Mouse (Mus musculus) erythroblast, embryonic 14.5 days (primary cell): Measurements from ENCODE around the gene Grm7. TPM values are rescaled to one million over a fixed set of nuclear protein-coding genes. Genes with fewer than 3 reads are reported as not detected.

Experiments
- H3K27me3 ChIP-seq: 2 replicates; pipeline ENCODE4 v1.6.1; 2012; ENCODE audit warnings: inconsistent platforms; ENCODE audit not compliant: control insufficient read depth
- H3K36me3 ChIP-seq: 2 replicates; pipeline ENCODE4 v1.6.1; 2012; ENCODE audit warnings: mild to moderate bottlenecking, inconsistent platforms; ENCODE audit not compliant: control insufficient read depth
- H3K4me1 ChIP-seq: 2 replicates; pipeline ENCODE4 v1.6.1; 2012; ENCODE audit warnings: inconsistent platforms; ENCODE audit not compliant: control insufficient read depth
- H3K4me3 ChIP-seq: replicated peaks from 2 replicates; pipeline ENCODE3; 2012; ENCODE audit warnings: moderate library complexity, mild to moderate bottlenecking, inconsistent platforms
- H3K9me3 ChIP-seq: 2 replicates; pipeline ENCODE4 v1.6.1; 2012; ENCODE audit warnings: low read length, inconsistent platforms, mixed read lengths; ENCODE audit not compliant: control insufficient read depth
- GATA1 ChIP-seq: IDR thresholded peaks from 2 replicates; pipeline ENCODE4 v1.6.1; 2012; ENCODE audit warnings: low read length, inconsistent platforms, mixed read lengths
- TAL1 ChIP-seq: IDR thresholded peaks from 3 replicates; pipeline ENCODE4 v1.6.1; 2012; ENCODE audit warnings: low read length, inconsistent platforms, mixed read lengths
- polyA plus RNA-seq: library from polyadenylated mRNA; stranded (reverse); fragments of >175 nt; gene quantifications from 2 replicates; pipeline ENCODE4 v1.2.3, GENCODE M21; 2012

Gene Grm7
- polyA plus RNA-seq, 1 experiment, result 0.01 TPM

DNA sequence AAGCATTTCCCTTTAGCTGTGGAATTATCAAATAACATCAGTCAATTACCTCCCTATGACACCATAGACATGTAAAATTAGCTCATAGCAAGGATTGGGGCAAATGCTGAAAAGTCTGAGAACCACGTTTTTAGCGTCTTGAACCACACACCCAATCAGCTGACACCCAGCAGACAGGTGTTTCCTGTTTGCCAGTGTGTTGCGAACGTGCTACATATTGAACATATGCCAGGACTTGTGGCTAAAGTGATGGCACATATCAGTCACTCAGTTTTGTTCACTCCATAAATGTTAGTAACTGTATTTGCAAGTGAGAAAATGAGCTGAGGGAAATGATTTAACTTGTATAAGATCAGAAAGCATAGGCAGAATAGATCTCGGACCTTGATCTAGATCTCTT is 162.1 kb downstream of the Grm7 start:
- TF ChIP-seq TAL1, result no peak
- TF ChIP-seq GATA1, result no peak
- H3K36me3 ChIP-seq, result no peaks in the 10 kb centered on the region
- H3K4me3 ChIP-seq, result no peak overlapping the region
- no peaks in the 10 kb centered on the region for H3K4me1 ChIP-seq
- no peaks in the 10 kb centered on the region for H3K9me3 ChIP-seq
- no peaks in the 10 kb centered on the region for H3K27me3 ChIP-seq

DNA sequence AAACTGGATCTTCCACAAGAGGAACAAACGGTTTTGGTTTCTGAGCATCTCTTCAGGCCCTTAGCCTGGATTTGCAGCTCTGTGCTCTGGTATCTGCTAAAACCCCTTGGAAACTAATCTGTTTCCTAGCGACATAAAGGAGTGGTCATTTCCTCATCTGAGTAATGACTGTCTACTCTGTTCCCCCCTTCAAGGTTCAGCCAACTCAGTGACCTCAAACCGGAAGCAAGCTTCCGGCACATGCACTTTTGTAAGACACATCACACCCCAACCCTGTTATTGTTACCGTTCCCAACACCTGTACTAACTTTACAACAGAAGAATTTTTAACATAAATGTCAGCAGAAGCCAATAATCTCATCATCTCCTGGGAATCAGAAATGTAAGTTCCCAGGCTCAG is 166.8 kb downstream of the Grm7 start:
- no peaks in the 10 kb centered on the region for H3K4me1 ChIP-seq
- TF ChIP-seq GATA1, result no peak
- TF ChIP-seq TAL1, result no peak
- no peaks in the 10 kb centered on the region for H3K27me3 ChIP-seq
- H3K9me3 ChIP-seq, result no peaks in the 10 kb centered on the region
- H3K4me3 ChIP-seq, result no peak overlapping the region
- H3K36me3 ChIP-seq, result no peaks in the 10 kb centered on the region

DNA sequence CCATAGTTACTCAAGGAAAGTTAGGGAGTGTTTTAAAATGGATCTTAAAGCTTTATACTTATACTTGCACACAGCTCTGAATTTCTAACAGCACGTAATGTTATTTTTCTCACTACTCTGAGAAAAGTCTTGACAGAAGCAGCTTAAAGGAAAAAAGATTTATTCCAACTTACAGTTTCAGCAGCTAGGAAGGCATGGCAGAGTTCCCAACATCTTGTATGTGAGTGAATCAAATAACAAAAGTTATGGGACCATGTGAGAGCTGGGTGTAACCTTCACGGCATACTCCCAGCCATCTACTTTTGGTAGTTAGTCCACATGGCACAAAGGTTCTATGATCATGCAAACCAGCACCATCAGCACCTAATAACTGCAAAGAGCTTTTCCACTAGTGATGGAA is 172.9 kb downstream of the Grm7 start:
- no peaks in the 10 kb centered on the region for H3K4me1 ChIP-seq
- H3K36me3 ChIP-seq, result no peaks in the 10 kb centered on the region
- no peaks in the 10 kb centered on the region for H3K27me3 ChIP-seq
- no peak overlapping the region for H3K4me3 ChIP-seq
- peaks cover 3% of the 10 kb centered on the region; the same call in 1 of the 2 replicates for H3K9me3 ChIP-seq
- TF ChIP-seq GATA1 (no peak), TAL1 (no peak)

DNA sequence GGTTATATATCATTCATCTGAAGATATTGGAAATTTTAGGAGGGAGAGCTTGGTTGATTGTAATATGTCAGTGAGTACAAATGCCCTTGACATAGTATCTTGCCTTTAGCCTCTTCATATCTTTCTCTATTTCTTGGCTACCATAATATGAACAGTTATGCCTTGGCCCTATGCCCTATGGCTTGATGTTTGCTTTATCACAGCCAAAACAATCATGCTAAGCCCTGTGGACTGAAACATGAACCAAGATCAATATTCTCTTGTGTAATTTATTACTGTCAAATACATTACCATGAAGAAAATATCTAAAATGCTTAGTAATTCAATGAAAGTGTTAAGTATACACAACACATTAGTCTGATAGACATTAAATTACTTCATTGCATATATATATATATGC is 222.9 kb downstream of the Grm7 start:
- TF ChIP-seq GATA1 (no peak), TAL1 (no peak)
- no peaks in the 10 kb centered on the region for H3K36me3 ChIP-seq
- peaks cover 6% of the 10 kb centered on the region; the same call in 1 of the 2 replicates for H3K9me3 ChIP-seq
- no peaks in the 10 kb centered on the region for H3K27me3 ChIP-seq
- no peak overlapping the region for H3K4me3 ChIP-seq
- no peaks in the 10 kb centered on the region for H3K4me1 ChIP-seq

DNA sequence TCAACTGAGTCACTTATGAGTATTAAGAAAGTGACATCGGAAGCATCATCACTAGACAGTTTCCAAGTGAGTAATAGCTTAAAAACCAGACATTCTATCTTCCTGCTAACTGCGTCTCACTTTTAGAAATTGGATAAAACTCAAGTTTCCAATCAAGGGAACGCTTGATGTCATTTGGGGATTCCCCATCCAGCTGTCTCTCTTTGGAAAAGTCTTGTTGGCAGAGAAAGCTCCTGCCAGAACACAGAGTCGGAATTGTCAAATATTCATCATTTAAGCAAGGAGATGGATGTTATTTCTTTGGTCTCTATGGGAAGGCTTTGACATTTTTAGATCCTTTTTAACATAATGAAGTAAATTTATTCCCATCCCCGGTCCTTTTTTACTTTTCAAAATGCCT is 336.6 kb downstream of the Grm7 start:
- no peaks in the 10 kb centered on the region for H3K4me1 ChIP-seq
- TF ChIP-seq GATA1, result no peak
- TF ChIP-seq TAL1, result no peak
- no peaks in the 10 kb centered on the region for H3K36me3 ChIP-seq
- H3K9me3 ChIP-seq, result no peaks in the 10 kb centered on the region
- no peaks in the 10 kb centered on the region for H3K27me3 ChIP-seq
- no peak overlapping the region for H3K4me3 ChIP-seq

DNA sequence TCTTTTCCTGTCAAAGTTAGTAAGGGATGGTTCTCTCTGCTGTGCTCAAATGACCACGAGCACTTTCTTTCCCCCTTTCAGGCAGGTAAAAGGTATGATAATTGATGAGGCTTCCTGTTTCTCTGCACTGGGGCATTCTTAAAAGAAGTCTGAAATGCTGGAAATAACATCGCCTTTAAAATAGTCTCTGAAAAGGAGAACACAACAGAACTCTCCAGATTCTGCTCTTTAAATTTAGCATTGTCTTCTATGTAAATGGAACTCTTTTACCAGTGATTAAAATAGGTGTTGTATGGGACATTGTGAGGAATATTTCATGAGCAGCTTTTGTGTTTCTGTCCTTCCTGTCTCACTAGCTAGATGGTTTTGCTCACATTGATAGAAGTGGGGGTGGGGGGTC is 393.7 kb downstream of the Grm7 start:
- Histone ChIP-seq H3K4me1 (no peaks in the 10 kb centered on the region), H3K36me3 (no peaks in the 10 kb centered on the region), H3K27me3 (no peaks in the 10 kb centered on the region), H3K4me3 (no peak overlapping the region), H3K9me3 (no peaks in the 10 kb centered on the region)
- no peak for TF ChIP-seq GATA1
- no peak for TF ChIP-seq TAL1

DNA sequence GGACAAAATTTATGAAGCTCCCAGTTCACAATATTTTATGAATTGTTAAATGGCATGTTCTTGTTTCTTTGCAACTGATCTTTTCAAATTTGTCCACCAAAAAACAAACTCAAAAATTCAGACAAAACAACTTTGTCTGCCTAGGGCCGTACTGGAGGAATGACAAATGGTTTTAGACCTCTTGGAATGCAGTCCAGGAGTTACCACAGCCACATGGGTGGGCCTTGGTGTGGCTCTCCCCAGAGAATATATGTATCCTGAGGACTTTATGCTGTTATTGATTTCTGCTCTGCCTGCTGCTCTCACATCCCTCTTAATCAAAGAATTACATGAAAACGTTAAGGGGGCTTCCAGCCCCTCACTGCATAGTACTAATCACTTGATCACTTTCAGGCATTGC is 400.5 kb downstream of the Grm7 start:
- Histone ChIP-seq H3K9me3 (no peaks in the 10 kb centered on the region), H3K4me3 (no peak overlapping the region), H3K27me3 (no peaks in the 10 kb centered on the region), H3K4me1 (no peaks in the 10 kb centered on the region), H3K36me3 (no peaks in the 10 kb centered on the region)
- TF ChIP-seq TAL1, result no peak
- TF ChIP-seq GATA1, result no peak

DNA sequence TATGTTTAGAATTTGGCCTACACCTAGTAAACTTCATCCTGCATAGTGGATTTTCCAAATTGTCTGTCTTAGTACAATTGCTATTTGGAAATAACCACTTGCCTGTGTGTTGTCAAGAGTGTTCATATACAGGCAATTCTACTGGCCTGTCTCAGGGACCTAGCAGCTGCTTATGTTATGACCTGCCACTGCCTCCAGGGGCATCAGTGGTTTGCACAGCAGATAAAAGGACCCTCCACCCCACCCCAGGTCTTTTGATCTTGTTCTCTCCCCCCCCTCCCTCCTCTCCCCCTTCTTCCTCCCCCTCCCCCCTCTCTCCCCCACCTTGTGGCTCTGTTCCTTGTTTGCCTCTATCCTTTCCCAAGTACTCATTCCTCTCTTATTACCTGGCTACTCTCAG is 403.9 kb downstream of the Grm7 start:
- no peaks in the 10 kb centered on the region for H3K36me3 ChIP-seq
- H3K4me3 ChIP-seq, result no peak overlapping the region
- no peak for TF ChIP-seq TAL1
- TF ChIP-seq GATA1, result no peak
- H3K4me1 ChIP-seq, result no peaks in the 10 kb centered on the region
- no peaks in the 10 kb centered on the region for H3K27me3 ChIP-seq
- H3K9me3 ChIP-seq, result no peaks in the 10 kb centered on the region

DNA sequence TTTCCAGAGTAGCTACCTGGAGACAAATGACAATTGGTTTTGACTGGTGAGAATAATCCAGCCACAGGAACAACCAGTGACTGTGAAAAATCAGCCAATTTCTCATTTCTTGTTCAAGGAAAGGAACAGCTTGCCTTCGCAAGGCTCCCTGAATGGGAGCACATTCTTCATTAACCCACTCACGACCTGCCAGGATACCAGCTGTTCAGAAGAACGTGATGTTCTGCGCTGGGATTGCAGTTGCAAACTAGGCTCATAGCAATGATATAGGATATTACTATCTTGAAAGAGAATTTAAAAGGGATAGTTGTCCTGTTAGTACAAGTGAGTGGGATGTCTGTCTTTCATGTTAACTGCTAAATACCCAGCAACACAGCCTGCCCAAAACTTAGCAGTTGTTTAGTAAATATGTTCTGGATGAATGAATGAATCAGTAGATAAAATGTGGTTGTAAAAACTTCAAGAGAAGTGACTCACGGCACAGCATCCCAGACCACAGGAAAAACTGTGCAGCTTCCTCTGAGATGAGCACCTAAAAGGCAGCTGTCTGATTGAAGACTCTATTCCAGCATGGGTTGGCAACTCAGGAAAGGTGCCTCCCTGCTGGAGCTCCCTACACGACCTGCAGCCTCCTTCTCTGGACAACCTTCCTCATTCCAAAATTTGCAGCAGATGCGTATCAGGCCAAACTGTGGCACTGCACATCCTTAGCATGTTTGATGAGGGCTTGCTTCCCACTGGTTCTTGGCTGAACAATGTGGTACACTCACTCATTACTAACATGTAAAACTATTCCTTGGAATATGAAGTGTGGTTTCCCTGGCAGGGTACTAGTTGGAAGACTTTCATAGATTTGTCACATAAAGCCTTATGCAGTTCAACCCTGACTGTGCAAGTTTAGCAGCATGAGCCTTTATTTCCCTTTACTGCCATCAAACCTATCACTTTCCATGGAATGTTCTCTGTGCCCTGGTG is 408.9 kb downstream of the Grm7 start:
- Histone ChIP-seq H3K9me3 (no peaks in the 10 kb centered on the region), H3K4me1 (no peaks in the 10 kb centered on the region), H3K4me3 (no peak overlapping the region), H3K36me3 (no peaks in the 10 kb centered on the region), H3K27me3 (no peaks in the 10 kb centered on the region)
- no peak for TF ChIP-seq GATA1
- no peak for TF ChIP-seq TAL1
